Mouse (Mus musculus): ENCODE measurements around the gene Itpkb. TPM values are rescaled to one million over a fixed set of nuclear protein-coding genes. Genes with fewer than 3 reads are reported as not detected.

The Itpkb gene
- polyA plus RNA-seq, 1 experiment from 2014 or later, result 6.8 TPM

- Histone ChIP-seq H3K4me3 (replicated peaks; ENCODE audit: low read depth, low read length) (no peak overlapping the region), H3K4me2 (ENCODE audit: low read length) (no peak overlapping the region), H3K9ac (ENCODE audit: low read depth, low read length) (no peak overlapping the region), H3K4me1 (replicated peaks; ENCODE audit: insufficient read depth, low read length) (peaks cover 51% of the 10 kb centered on the region), H3K27ac (no peak overlapping the region), H3K36me3 (ENCODE audit: insufficient read depth, low read length) (no peaks in the 10 kb centered on the region), H3K9me3 (replicated peaks; ENCODE audit: low read length) (no peaks in the 10 kb centered on the region), H3K27me3 (ENCODE audit: insufficient read depth, low read length) (no peaks in the 10 kb centered on the region)
- WGBS, result 90% methylated on average over 13 of the region's 13 CpGs
- DNase-seq (ENCODE audit: low spot score) (no peak), ATAC-seq (replicated peaks; ENCODE audit: low FRiP score, low read depth) (no peak)
- TF ChIP-seq CTCF (IDR thresholded peaks at IDR 0.05; ENCODE audit: low read depth), result no peak
These were observed 24.9 kb downstream of the Itpkb start for GRCm38 (mm10) chr1:180354976-180355730.

GRCm38 (mm10) chr1:180356176-180356575 is 25.9 kb downstream of the Itpkb start:
- H3K9ac ChIP-seq (ENCODE audit: low read depth, low read length), result 0 out of 2 replicates have a peak overlapping the region, but pooled peaks have one; percentile 18
- H3K4me2 ChIP-seq (ENCODE audit: low read length), result no peak overlapping the region
- H3K9me3 ChIP-seq (replicated peaks; ENCODE audit: low read length), result no peaks in the 10 kb centered on the region
- DNase-seq (ENCODE audit: low spot score) (no peak), ATAC-seq (replicated peaks; ENCODE audit: low FRiP score, low read depth) (no peak)
- H3K27me3 ChIP-seq (ENCODE audit: insufficient read depth, low read length), result no peaks in the 10 kb centered on the region
- 56% methylated on average over 4 of the region's 4 CpGs for WGBS
- 0 out of 2 replicates have a peak overlapping the region, but pooled peaks have one; percentile 36 for H3K27ac ChIP-seq
- no peaks in the 10 kb centered on the region for H3K36me3 ChIP-seq (ENCODE audit: insufficient read depth, low read length)
- H3K4me3 ChIP-seq (replicated peaks; ENCODE audit: low read depth, low read length), result no peak overlapping the region
- H3K4me1 ChIP-seq (replicated peaks; ENCODE audit: insufficient read depth, low read length), result peaks cover 46% of the 10 kb centered on the region
- no peak for TF ChIP-seq CTCF (IDR thresholded peaks at IDR 0.05; ENCODE audit: low read depth)

GRCm38 (mm10) chr1:180356857-180357256 is 26.6 kb downstream of the Itpkb start:
- H3K9ac ChIP-seq (ENCODE audit: low read depth, low read length), result no peak overlapping the region
- H3K4me2 ChIP-seq (ENCODE audit: low read length), result no peak overlapping the region
- peaks cover 42% of the 10 kb centered on the region for H3K4me1 ChIP-seq (replicated peaks; ENCODE audit: insufficient read depth, low read length)
- H3K27ac ChIP-seq, result peak overlapping the region; percentile 67
- no peak for ATAC-seq (replicated peaks; ENCODE audit: low FRiP score, low read depth)
- no peaks in the 10 kb centered on the region for H3K9me3 ChIP-seq (replicated peaks; ENCODE audit: low read length)
- no peaks in the 10 kb centered on the region for H3K36me3 ChIP-seq (ENCODE audit: insufficient read depth, low read length)
- TF ChIP-seq CTCF (IDR thresholded peaks at IDR 0.05; ENCODE audit: low read depth), result peak; percentile 32
- peak; percentile 64 for DNase-seq (ENCODE audit: low spot score)
- WGBS, result 51% methylated on average over 6 of the region's 6 CpGs
- H3K4me3 ChIP-seq (replicated peaks; ENCODE audit: low read depth, low read length), result no peak overlapping the region
- no peaks in the 10 kb centered on the region for H3K27me3 ChIP-seq (ENCODE audit: insufficient read depth, low read length)

- no peak overlapping the region for H3K4me2 ChIP-seq (ENCODE audit: low read length)
- ATAC-seq (replicated peaks; ENCODE audit: low FRiP score, low read depth) (no peak), DNase-seq (ENCODE audit: low spot score) (no peak)
- no peak overlapping the region for H3K4me3 ChIP-seq (replicated peaks; ENCODE audit: low read depth, low read length)
- H3K9ac ChIP-seq (ENCODE audit: low read depth, low read length), result no peak overlapping the region
- H3K9me3 ChIP-seq (replicated peaks; ENCODE audit: low read length), result no peaks in the 10 kb centered on the region
- 27% methylated on average over 7 of the region's 7 CpGs for WGBS
- H3K36me3 ChIP-seq (ENCODE audit: insufficient read depth, low read length), result no peaks in the 10 kb centered on the region
- H3K27me3 ChIP-seq (ENCODE audit: insufficient read depth, low read length), result no peaks in the 10 kb centered on the region
- TF ChIP-seq CTCF (IDR thresholded peaks at IDR 0.05; ENCODE audit: low read depth), result no peak
- H3K27ac ChIP-seq, result 0 out of 2 replicates have a peak overlapping the region, but pooled peaks have one; percentile 67
- H3K4me1 ChIP-seq (replicated peaks; ENCODE audit: insufficient read depth, low read length), result peaks cover 40% of the 10 kb centered on the region
These were observed 27.6 kb downstream of the Itpkb start for GRCm38 (mm10) chr1:180357893-180358331.

- no peak overlapping the region for H3K4me3 ChIP-seq (replicated peaks; ENCODE audit: low read depth, low read length)
- 0 out of 2 replicates have a peak overlapping the region, but pooled peaks have one; percentile 67 for H3K27ac ChIP-seq
- WGBS, result 88% methylated on average over 8 of the region's 9 CpGs
- no peak overlapping the region for H3K4me2 ChIP-seq (ENCODE audit: low read length)
- no peak for TF ChIP-seq CTCF (IDR thresholded peaks at IDR 0.05; ENCODE audit: low read depth)
- no peak for DNase-seq (ENCODE audit: low spot score)
- no peak for ATAC-seq (replicated peaks; ENCODE audit: low FRiP score, low read depth)
- no peaks in the 10 kb centered on the region for H3K9me3 ChIP-seq (replicated peaks; ENCODE audit: low read length)
- H3K27me3 ChIP-seq (ENCODE audit: insufficient read depth, low read length), result no peaks in the 10 kb centered on the region
- H3K36me3 ChIP-seq (ENCODE audit: insufficient read depth, low read length), result no peaks in the 10 kb centered on the region
- no peak overlapping the region for H3K9ac ChIP-seq (ENCODE audit: low read depth, low read length)
- peaks cover 43% of the 10 kb centered on the region for H3K4me1 ChIP-seq (replicated peaks; ENCODE audit: insufficient read depth, low read length)
These were observed 28.2 kb downstream of the Itpkb start for GRCm38 (mm10) chr1:180358466-180358865.

- WGBS, result 78% methylated on average over 5 of the region's 5 CpGs
- H3K27me3 ChIP-seq (ENCODE audit: insufficient read depth, low read length), result no peaks in the 10 kb centered on the region
- no peak for DNase-seq (ENCODE audit: low spot score)
- H3K4me2 ChIP-seq (ENCODE audit: low read length), result no peak overlapping the region
- H3K9ac ChIP-seq (ENCODE audit: low read depth, low read length), result no peak overlapping the region
- H3K4me1 ChIP-seq (replicated peaks; ENCODE audit: insufficient read depth, low read length), result peaks cover 43% of the 10 kb centered on the region
- no peaks in the 10 kb centered on the region for H3K9me3 ChIP-seq (replicated peaks; ENCODE audit: low read length)
- no peak overlapping the region for H3K27ac ChIP-seq
- no peak for TF ChIP-seq CTCF (IDR thresholded peaks at IDR 0.05; ENCODE audit: low read depth)
- no peaks in the 10 kb centered on the region for H3K36me3 ChIP-seq (ENCODE audit: insufficient read depth, low read length)
- no peak overlapping the region for H3K4me3 ChIP-seq (replicated peaks; ENCODE audit: low read depth, low read length)
- ATAC-seq (replicated peaks; ENCODE audit: low FRiP score, low read depth), result no peak
These were observed 29.0 kb downstream of the Itpkb start for GRCm38 (mm10) chr1:180359311-180359710.

Measured in kidney, postnatal 0 days (tissue).